Mouse (Mus musculus): ENCODE measurements at regions not wholly inside any gene's neighbourhood (a gene's known extent, or its start where the extent isn't known, plus 50 kb on each side); places are given as distances from the start of the nearest gene placed in this dataset.

GRCm38 (mm10) chr5:119601390-119601789 lies 69.1 kb upstream of the Tbx3 start:
- no peak for DNase-seq (ENCODE audit: low spot score in 2 of 2)

GRCm38 (mm10) chr5:119602001-119602400 lies 68.5 kb upstream of the Tbx3 start:
- DNase-seq (ENCODE audit: low spot score in 2 of 2), result no peak

DNA sequence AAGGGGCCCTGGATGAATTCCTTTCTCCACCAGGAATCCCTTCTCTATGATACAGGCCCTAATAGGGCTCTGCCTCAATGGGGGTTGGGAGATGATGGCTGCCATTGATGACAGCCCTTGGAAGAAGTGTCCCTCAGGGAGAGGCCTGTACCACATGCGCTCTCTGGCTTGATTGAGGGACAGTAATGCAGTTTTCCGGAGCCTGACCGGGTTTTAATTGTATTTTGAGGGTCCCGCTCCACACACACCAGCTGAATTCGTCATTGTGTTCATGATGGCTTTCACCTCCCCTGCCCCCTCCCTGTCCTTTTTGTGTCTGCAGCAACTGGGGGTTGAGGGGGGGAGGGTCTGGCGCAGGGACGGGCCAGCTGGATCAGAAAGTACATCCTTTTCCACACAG lies 65.0 kb upstream of the Tbx3 start:
- DNase-seq (ENCODE audit: low spot score in 2 of 2), result no peak

GRCm38 (mm10) chr5:119613413-119613812 lies 57.1 kb upstream of the Tbx3 start:
- DNase-seq (ENCODE audit: low spot score in 2 of 2), result no peak

GRCm38 (mm10) chr5:119613981-119614770 lies 56.3 kb upstream of the Tbx3 start:
- DNase-seq (ENCODE audit: low spot score in 2 of 2), result no peak

- DNase-seq (ENCODE audit: low spot score in 2 of 2), result no peak
Observed at GRCm38 (mm10) chr5:119615681-119616080, 54.8 kb upstream of the Tbx3 start.

GRCm38 (mm10) chr5:119617856-119618255 lies 52.6 kb upstream of the Tbx3 start:
- DNase-seq (ENCODE audit: low spot score in 2 of 2), result no peak

- no peak for DNase-seq (ENCODE audit: low spot score in 2 of 2)
Observed at GRCm38 (mm10) chr5:119619906-119620305, 50.6 kb upstream of the Tbx3 start.
